Mouse (Mus musculus) myocyte (in vitro differentiated cells): ENCODE measurements at regions not wholly inside any gene's neighbourhood (a gene's known extent, or its start where the extent isn't known, plus 50 kb on each side); places are given as distances from the start of the nearest gene placed in this dataset.

Experiments
- CEBPB ChIP-seq: IDR thresholded peaks from 2 replicates; pipeline ENCODE4 v1.6.1; 2011; ENCODE audit warnings: mild to moderate bottlenecking, moderate library complexity; ENCODE audit not compliant: poor library complexity, insufficient read depth, severe bottlenecking
- E2F4 ChIP-seq: IDR thresholded peaks from one replicate; pipeline ENCODE4 v1.6.1; 2011; ENCODE audit warnings: mild to moderate bottlenecking, control low read depth, moderate library complexity; ENCODE audit not compliant: insufficient read depth
- MAX ChIP-seq: IDR thresholded peaks from one replicate; pipeline ENCODE4 v1.6.1; 2011; ENCODE audit warnings: low read depth, mild to moderate bottlenecking, control low read depth
- MYOD1 ChIP-seq, 3 experiments: IDR thresholded peaks; one replicate each; pipeline ENCODE4 v1.6.1; 2011; ENCODE audit warnings: control low read depth in 2 of 3, low read depth in 2 of 3, mild to moderate bottlenecking in 2 of 3, moderate library complexity in 1 of 3; ENCODE audit not compliant: insufficient read length in 2 of 3, control insufficient read depth in 1 of 3
- MYOG ChIP-seq, 3 experiments: IDR thresholded peaks; one replicate each; pipeline ENCODE4 v1.6.1; 2011; ENCODE audit warnings: control low read depth in 2 of 3, low read depth in 2 of 3, mild to moderate bottlenecking in 2 of 3; ENCODE audit not compliant: insufficient read length in 2 of 3, control insufficient read depth in 1 of 3, insufficient read depth in 1 of 3
- POLR2A ChIP-seq: IDR thresholded peaks from one replicate; pipeline ENCODE4 v1.6.1; 2011; ENCODE audit warnings: low read depth, mild to moderate bottlenecking, control low read depth, moderate library complexity; ENCODE audit not compliant: insufficient read length
- POLR2AphosphoS2 ChIP-seq: IDR thresholded peaks from one replicate; pipeline ENCODE4 v1.6.1; 2011; ENCODE audit warnings: low read depth, control low read depth; ENCODE audit not compliant: insufficient read length
- REST ChIP-seq: IDR thresholded peaks from one replicate; pipeline ENCODE4 v1.6.1; 2011; ENCODE audit warnings: mild to moderate bottlenecking, control low read depth, moderate library complexity; ENCODE audit not compliant: insufficient read depth, insufficient read length
- SRF ChIP-seq: IDR thresholded peaks from one replicate; pipeline ENCODE4 v1.6.1; 2011; ENCODE audit warnings: low read depth; ENCODE audit not compliant: control insufficient read depth, insufficient read length
- TCF12 ChIP-seq: IDR thresholded peaks from one replicate; pipeline ENCODE4 v1.6.1; 2011; ENCODE audit warnings: mild to moderate bottlenecking, control low read depth; ENCODE audit not compliant: poor library complexity, insufficient read depth, severe bottlenecking
- TCF3 ChIP-seq: IDR thresholded peaks from one replicate; pipeline ENCODE4 v1.6.1; 2011; ENCODE audit warnings: low read depth, control low read depth; ENCODE audit not compliant: insufficient read length
- USF1 ChIP-seq: IDR thresholded peaks from one replicate; pipeline ENCODE4 v1.6.1; 2011; ENCODE audit warnings: low read depth, mild to moderate bottlenecking, control low read depth, moderate library complexity

DNA sequence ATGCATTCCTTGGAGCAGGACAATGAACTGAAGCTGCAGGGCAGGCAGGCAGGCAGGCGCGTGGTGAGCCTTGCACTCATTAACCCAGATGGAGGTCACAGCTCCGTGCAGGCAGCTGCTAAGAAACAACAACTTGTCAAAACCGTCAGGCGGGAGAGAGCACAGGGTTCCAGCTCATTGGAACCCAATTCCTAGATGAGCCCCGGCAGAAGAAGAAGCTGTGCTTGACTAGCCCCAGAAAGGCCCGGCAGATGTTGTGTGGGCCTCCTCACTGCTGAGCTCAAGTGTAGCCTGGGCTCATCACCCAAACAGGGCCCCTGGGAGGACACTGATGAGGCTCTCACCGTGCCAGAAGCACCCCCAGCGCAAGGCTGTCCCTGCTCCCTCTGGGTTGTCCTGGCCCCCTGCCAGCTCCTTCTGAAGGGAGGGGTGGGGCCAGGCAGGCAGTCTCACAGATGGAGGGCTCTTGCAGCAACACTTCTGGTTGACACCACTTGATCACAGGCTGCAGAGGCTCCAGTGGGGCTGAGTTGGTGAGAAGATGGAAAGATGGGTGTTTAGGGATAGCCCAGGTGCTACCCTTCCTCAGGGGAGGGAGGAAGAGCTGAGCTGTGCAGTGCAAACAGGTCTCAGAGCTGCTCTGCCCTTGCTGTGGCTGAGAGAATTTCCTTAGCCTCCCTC lies 58.8 kb upstream of the Maf start:
- TF ChIP-seq POLR2A: no peak
- peak in 1 of 3 experiments; percentile 17 for TF ChIP-seq MYOD1 (IDR thresholded peaks at IDR 0.05; ENCODE audit: control insufficient read depth in 1 of 3, insufficient read length in 2 of 3, low read depth in 2 of 3)
- no peak for TF ChIP-seq E2F4
- TF ChIP-seq MYOG (IDR thresholded peaks at IDR 0.05; ENCODE audit: control insufficient read depth in 1 of 3, insufficient read depth in 1 of 3, insufficient read length in 2 of 3, low read depth in 2 of 3): no peak
- TF ChIP-seq POLR2AphosphoS2: no peak
- TF ChIP-seq TCF3: no peak
- no peak for TF ChIP-seq MAX
- no peak for TF ChIP-seq CEBPB
- no peak for TF ChIP-seq USF1
- no peak for TF ChIP-seq TCF12
- TF ChIP-seq SRF: no peak
- TF ChIP-seq REST: no peak
